In genomic region chr16:44601999-44602794, GRCm38 (mm10) we compare ENCODE assay signal across 17 mouse cellular contexts. TPM values are rescaled to one million over a fixed set of nuclear protein-coding genes. Genes with fewer than 3 reads are reported as not detected.
A peak's percentile ranks its signal among the peaks of the same experiment; 100 is the strongest.
DNase-seq lines count a peak whose midpoint lies in the region; ATAC-seq and TF ChIP-seq lines count a peak whose summit lies in the region.
"Had no signal": no experiment of that assay in that cellular context is flagged by ENCODE, and none has a peak within 500 bp of the region (broad histone marks: within the 10 kb centered on the region; RNA-seq: fewer than 3 reads in every experiment).

No protein-coding gene starts in this region.

- ATAC-seq in forebrain, embryonic 15.5 days (replicated peaks) = 0 out of 2 replicates have a peak, but pooled peaks have one; percentile 26
- no peak for ATAC-seq in forebrain, embryonic 12.5 days (ENCODE audit: low FRiP score)
- ATAC-seq in embryonic facial prominence, embryonic 13.5 days (ENCODE audit: insufficient number of reproducible peaks, insufficient read depth, low FRiP score, low TSS enrichment, low read depth) = peak; percentile 69; the same call in 1 of the 2 replicates
- 0 out of 2 replicates have a peak, but pooled peaks have one; percentile 65 for ATAC-seq in limb, embryonic 12.5 days (ENCODE audit: insufficient number of reproducible peaks, insufficient read depth, low FRiP score, low TSS enrichment, low read depth)
- ATAC-seq: liver, embryonic 12.5 days had no signal

- peaks cover 6% of the 10 kb centered on the region for H3K4me1 ChIP-seq in forebrain, embryonic 15.5 days
- H3K4me1 ChIP-seq in forebrain, embryonic 12.5 days = peaks cover 20% of the 10 kb centered on the region
- H3K4me1 ChIP-seq in embryonic facial prominence, embryonic 13.5 days = peaks cover 45% of the 10 kb centered on the region
- peaks cover 45% of the 10 kb centered on the region for H3K4me1 ChIP-seq in limb, embryonic 12.5 days (replicated peaks)
- H3K4me1 ChIP-seq: liver, embryonic 12.5 days had no signal

- no peak overlapping the region for H3K9ac ChIP-seq in forebrain, embryonic 15.5 days (replicated peaks)
- no peak overlapping the region for H3K9ac ChIP-seq in forebrain, embryonic 12.5 days
- H3K9ac ChIP-seq in embryonic facial prominence, embryonic 13.5 days = 0 out of 2 replicates have a peak overlapping the region, but pooled peaks have one; percentile 46
- H3K9ac ChIP-seq in limb, embryonic 12.5 days (replicated peaks) = no peak overlapping the region
- H3K9ac ChIP-seq: heart, embryonic 15.5 days; hindbrain, embryonic 15.5 days; liver, embryonic 12.5 days; lung, embryonic 15.5 days had no signal

- intact Hi-C loops in left cerebral cortex, adult 2 months (cut with DNase I) = no loop called here

- no peak overlapping the region for H3K27ac ChIP-seq in forebrain, embryonic 15.5 days (replicated peaks)
- no peak overlapping the region for H3K27ac ChIP-seq in forebrain, embryonic 12.5 days
- H3K27ac ChIP-seq in embryonic facial prominence, embryonic 13.5 days = peak overlapping the region; percentile 91
- H3K27ac ChIP-seq in limb, embryonic 12.5 days = peak overlapping the region; percentile 85
- H3K27ac ChIP-seq in left cerebral cortex, adult 2 months = no peak overlapping the region
- H3K27ac ChIP-seq: heart, embryonic 15.5 days; hindbrain, embryonic 15.5 days; layer of hippocampus, adult 2 months; liver, embryonic 12.5 days; lung, embryonic 15.5 days had no signal

- H3K27me3 ChIP-seq in forebrain, embryonic 15.5 days = no peaks in the 10 kb centered on the region
- H3K27me3 ChIP-seq in forebrain, embryonic 12.5 days = peaks cover 25% of the 10 kb centered on the region; the same call in 1 of the 2 replicates
- no peaks in the 10 kb centered on the region for H3K27me3 ChIP-seq in embryonic facial prominence, embryonic 13.5 days
- no peaks in the 10 kb centered on the region for H3K27me3 ChIP-seq in limb, embryonic 12.5 days
- H3K27me3 ChIP-seq: heart, embryonic 15.5 days; hindbrain, embryonic 15.5 days; liver, embryonic 12.5 days; lung, embryonic 15.5 days had no signal

- WGBS in forebrain, embryonic 15.5 days = 32% methylated on average over 8 of the region's 8 CpGs
- 20% methylated on average over 8 of the region's 8 CpGs for WGBS in forebrain, embryonic 12.5 days
- 8% methylated on average over 8 of the region's 8 CpGs for WGBS in embryonic facial prominence, embryonic 13.5 days
- WGBS in limb, embryonic 12.5 days = 6% methylated on average over 8 of the region's 8 CpGs

- no peaks in the 10 kb centered on the region for H3K9me3 ChIP-seq in forebrain, embryonic 15.5 days
- H3K9me3 ChIP-seq in forebrain, embryonic 12.5 days = no peaks in the 10 kb centered on the region
- H3K9me3 ChIP-seq in embryonic facial prominence, embryonic 13.5 days = no peaks in the 10 kb centered on the region
- no peaks in the 10 kb centered on the region for H3K9me3 ChIP-seq in limb, embryonic 12.5 days
- H3K9me3 ChIP-seq: heart, embryonic 15.5 days; hindbrain, embryonic 15.5 days; liver, embryonic 12.5 days; lung, embryonic 15.5 days had no signal

- peak; percentile 75 for DNase-seq in embryo, embryonic 10 days (ENCODE audit: low spot score)
- no peak for DNase-seq in left cerebral cortex, adult 2 months (ENCODE audit: extremely low spot score in 1 of 2, low spot score in 2 of 2)
- no peak for DNase-seq in kidney, postnatal 14 days
- no peak for DNase-seq in kidney, postnatal 4 days
- DNase-seq: adrenal gland, postnatal 25 days; cerebellum, adult 9-11 months; gastrocnemius, postnatal 36 days had no signal

- TF ChIP-seq CTCF in left cerebral cortex, adult 2 months (IDR thresholded peaks at IDR 0.05) = no peak

- H3K4me2 ChIP-seq in forebrain, embryonic 15.5 days (replicated peaks) = no peak overlapping the region
- no peak overlapping the region for H3K4me2 ChIP-seq in forebrain, embryonic 12.5 days
- peak overlapping the region; percentile 27; the same call in 1 of the 2 replicates for H3K4me2 ChIP-seq in embryonic facial prominence, embryonic 13.5 days
- no peak overlapping the region for H3K4me2 ChIP-seq in limb, embryonic 12.5 days
- H3K4me2 ChIP-seq: heart, embryonic 15.5 days; hindbrain, embryonic 15.5 days; liver, embryonic 12.5 days; lung, embryonic 15.5 days had no signal

- H3K4me3 ChIP-seq in forebrain, embryonic 15.5 days = no peak overlapping the region
- no peak overlapping the region for H3K4me3 ChIP-seq in forebrain, embryonic 12.5 days (replicated peaks)
- H3K4me3 ChIP-seq in embryonic facial prominence, embryonic 13.5 days = no peak overlapping the region
- H3K4me3 ChIP-seq in limb, embryonic 12.5 days (replicated peaks) = no peak overlapping the region
- no peak overlapping the region for H3K4me3 ChIP-seq in left cerebral cortex, adult 2 months
- H3K4me3 ChIP-seq: heart, embryonic 15.5 days; hindbrain, embryonic 15.5 days; layer of hippocampus, adult 2 months; liver, embryonic 12.5 days; lung, embryonic 15.5 days; myocyte had no signal

- no peaks in the 10 kb centered on the region for H3K36me3 ChIP-seq in forebrain, embryonic 15.5 days
- no peaks in the 10 kb centered on the region for H3K36me3 ChIP-seq in forebrain, embryonic 12.5 days (replicated peaks)
- no peaks in the 10 kb centered on the region for H3K36me3 ChIP-seq in embryonic facial prominence, embryonic 13.5 days
- H3K36me3 ChIP-seq in limb, embryonic 12.5 days = no peaks in the 10 kb centered on the region
- H3K36me3 ChIP-seq: heart, embryonic 15.5 days; hindbrain, embryonic 15.5 days; liver, embryonic 12.5 days; lung, embryonic 15.5 days had no signal

RNA-seq across cellular contexts. Expression of gene Boc, which starts 43.5 kb away (rescaled TPM):
- 15.3 and 16.9 TPM in 2 replicates for polyA plus RNA-seq in forebrain, embryonic 15.5 days (2015; fragmentation: Nextera tagmentation; extraction: Ambion mirVana)
- polyA plus RNA-seq in forebrain, embryonic 12.5 days (2016; fragmentation: Nextera tagmentation; extraction: Ambion mirVana) = 28.3 and 31.0 TPM in 2 replicates
- 51.1 and 53.9 TPM in 2 replicates for polyA plus RNA-seq in embryonic facial prominence, embryonic 13.5 days (2015; fragmentation: Nextera tagmentation; extraction: Ambion mirVana)
- 43.1 and 50.8 TPM in 2 replicates for polyA plus RNA-seq in limb, embryonic 12.5 days (2016; fragmentation: Nextera tagmentation; extraction: Ambion mirVana)
- total RNA-seq in left cerebral cortex, adult 2 months (2021) = 10 to 100 TPM; 18.7 to 20.0 TPM

Comparison
In these comparisons a context has a peak if more than half of its experiments do, and no peak if none do; other contexts are left out.
1. H3K27ac ChIP-seq: peak in embryonic facial prominence, embryonic 13.5 days (single experiment) and limb, embryonic 12.5 days (single experiment); none in forebrain, embryonic 15.5 days (single experiment), forebrain, embryonic 12.5 days (single experiment) and left cerebral cortex, adult 2 months (single experiment).